Mouse (Mus musculus) brown adipose tissue, adult 24 weeks (tissue): ENCODE measurements around the gene Adamts9. TPM values are rescaled to one million over a fixed set of nuclear protein-coding genes. Genes with fewer than 3 reads are reported as not detected.

Source experiments
- H3K27ac ChIP-seq: fragments of 200-500 bp; replicated peaks from 2 replicates; pipeline ENCODE4 v1.5.1; 2012; ENCODE audit warnings: low read depth, mild to moderate bottlenecking, low read length
- H3K4me1 ChIP-seq: fragments of 200-500 bp; 2 replicates; pipeline ENCODE4 v1.6.1; 2012; ENCODE audit warnings: low read length, mixed read lengths; ENCODE audit not compliant: control insufficient read depth, insufficient read depth, insufficient read length
- H3K4me3 ChIP-seq: fragments of 200-500 bp; 2 replicates; pipeline ENCODE4 v1.5.1; 2012; ENCODE audit warnings: low read depth, mild to moderate bottlenecking, low read length, moderate library complexity; ENCODE audit not compliant: insufficient read depth
- polyA plus RNA-seq: library from polyadenylated mRNA; stranded (reverse); fragments of >200 nt; gene quantifications from 2 replicates; pipeline ENCODE4 v1.2.4, GENCODE M21; 2012; ENCODE audit not compliant: missing spikeins, insufficient read depth, insufficient read length

Gene Adamts9
- polyA plus RNA-seq, 1 experiment = 4.0 TPM

DNA sequence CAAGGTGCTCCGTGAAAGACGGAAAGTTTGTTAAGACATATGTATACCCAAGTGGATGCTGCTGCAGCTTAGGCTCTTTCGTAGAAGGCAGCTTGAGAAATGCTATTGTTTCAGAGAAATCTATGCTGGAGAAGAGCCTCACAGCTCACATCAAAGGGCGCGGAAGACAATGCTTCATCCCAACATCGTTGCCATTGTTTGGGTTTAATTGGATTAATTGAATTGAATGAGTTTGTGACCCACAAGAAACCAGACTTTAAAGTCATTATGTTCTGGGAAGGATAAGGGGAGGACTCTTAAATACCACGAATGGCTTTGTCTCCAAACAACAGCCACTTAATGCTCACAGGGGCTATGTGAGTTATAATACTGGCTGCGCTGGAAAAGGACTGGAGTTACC, 125.6 kb downstream of the Adamts9 start:
- H3K27ac ChIP-seq = no peak overlapping the region
- peaks cover 3% of the 10 kb centered on the region for H3K4me1 ChIP-seq
- H3K4me3 ChIP-seq = no peak overlapping the region

DNA sequence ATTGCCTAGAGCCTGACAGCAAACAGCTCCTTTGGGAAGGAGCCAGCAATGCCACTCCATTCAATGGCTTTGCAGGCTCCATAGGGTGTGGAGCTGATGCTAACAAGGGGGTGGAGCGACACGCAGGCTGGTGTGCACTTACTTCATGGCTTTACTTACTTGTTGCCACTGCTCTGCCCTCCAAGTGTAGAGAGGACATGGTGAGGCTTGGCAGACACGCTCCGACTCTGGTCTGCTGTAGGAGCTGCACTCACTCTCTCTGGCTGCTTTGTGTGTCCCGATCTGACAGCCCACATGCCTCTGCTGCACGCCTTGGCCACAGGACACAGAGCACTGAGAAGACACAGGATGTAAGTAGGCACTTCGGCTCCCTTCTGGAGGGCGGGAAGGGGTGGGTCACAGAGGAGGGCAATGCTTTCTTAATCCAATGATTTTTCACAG, 127.0 kb downstream of the Adamts9 start, which contains the start of gene A730049H05Rik:
Gene A730049H05Rik (plus strand): TSS at position 168 of the 441 bp plus-strand sequence.
- Histone ChIP-seq H3K27ac (no peak within 1 kb of the TSS), H3K4me3 (no peak within 1 kb of the TSS)

DNA sequence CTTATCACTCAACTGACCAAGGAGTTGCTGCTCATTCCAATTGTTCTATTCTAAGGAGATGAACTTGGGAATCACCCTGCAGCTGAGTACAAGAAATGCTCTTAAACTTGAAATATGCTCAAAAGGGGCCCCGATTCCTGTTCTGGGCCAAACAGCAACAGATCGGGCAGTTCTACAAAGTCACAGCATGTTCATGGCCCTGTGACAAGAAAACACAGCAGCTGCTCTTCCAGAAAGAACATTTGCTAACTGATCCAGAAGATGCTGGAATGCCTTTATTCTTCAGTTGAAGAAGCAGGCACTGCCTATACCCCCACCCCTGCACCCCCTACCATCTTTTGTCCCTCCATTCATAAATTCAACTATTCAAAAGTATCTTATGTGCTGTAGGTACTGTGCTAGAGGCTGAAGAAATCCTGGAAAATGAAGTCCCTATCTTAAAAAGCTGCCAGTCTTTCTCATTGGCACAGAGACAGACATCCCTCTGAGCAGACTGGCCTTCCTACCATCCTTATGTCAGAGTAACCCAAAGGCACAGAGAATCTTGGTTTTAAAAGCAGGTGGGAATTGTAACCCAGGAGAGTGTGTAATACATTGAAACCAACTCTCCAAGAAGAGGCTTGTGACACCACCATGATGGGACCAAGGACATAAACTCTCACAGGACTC, 130.5 kb downstream of the Adamts9 start:
- no peak overlapping the region for H3K4me3 ChIP-seq
- no peaks in the 10 kb centered on the region; the same call in 1 of the 2 replicates for H3K4me1 ChIP-seq
- H3K27ac ChIP-seq = no peak overlapping the region

More for the DNA sequence above, 127.0 kb downstream of the Adamts9 start, which contains the start of gene A730049H05Rik:
- H3K4me1 ChIP-seq = peaks cover 3% of the 10 kb centered on the region

DNA sequence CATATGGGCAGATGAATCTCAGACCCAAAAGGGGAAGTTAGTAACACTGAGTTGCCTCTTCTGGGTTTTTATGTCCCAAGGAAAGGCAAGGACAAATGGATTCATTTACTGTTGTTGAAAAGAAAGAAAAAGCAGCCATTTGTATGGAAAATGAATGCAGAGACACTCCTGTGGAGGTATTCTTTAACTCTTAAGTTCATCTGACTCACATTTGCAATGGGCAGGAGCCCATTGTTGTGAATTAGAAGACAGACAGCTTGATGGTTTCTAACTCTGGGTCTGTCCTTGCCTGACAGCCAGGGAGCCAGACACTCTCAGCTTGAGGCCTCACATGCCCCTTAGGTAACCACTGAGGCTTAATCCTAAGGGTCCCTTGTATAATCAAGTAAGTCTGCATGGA, 131.7 kb downstream of the Adamts9 start:
- no peak overlapping the region for H3K27ac ChIP-seq
- H3K4me3 ChIP-seq = no peak overlapping the region
- H3K4me1 ChIP-seq = no peaks in the 10 kb centered on the region

DNA sequence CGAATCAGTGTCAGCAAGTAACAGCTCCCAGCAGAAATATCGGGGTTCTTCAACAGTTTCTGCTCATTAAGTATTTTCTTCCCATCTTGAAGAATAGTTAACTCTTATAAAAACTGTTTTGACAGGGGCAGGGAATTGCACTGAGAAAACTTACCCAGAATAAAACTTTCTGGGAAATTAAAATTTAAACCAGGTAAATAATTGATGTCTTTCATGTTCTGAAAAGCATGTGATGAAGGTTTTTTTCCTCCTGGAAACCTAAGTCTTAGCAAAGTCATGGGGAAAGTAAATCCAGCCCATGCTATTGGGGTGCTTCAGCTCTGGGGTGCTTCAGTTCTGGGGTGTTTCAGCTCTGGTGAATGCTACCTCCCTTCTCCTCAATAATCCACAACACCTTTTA, 132.7 kb downstream of the Adamts9 start:
- no peak overlapping the region for H3K4me3 ChIP-seq
- H3K27ac ChIP-seq = no peak overlapping the region
- H3K4me1 ChIP-seq = no peaks in the 10 kb centered on the region

DNA sequence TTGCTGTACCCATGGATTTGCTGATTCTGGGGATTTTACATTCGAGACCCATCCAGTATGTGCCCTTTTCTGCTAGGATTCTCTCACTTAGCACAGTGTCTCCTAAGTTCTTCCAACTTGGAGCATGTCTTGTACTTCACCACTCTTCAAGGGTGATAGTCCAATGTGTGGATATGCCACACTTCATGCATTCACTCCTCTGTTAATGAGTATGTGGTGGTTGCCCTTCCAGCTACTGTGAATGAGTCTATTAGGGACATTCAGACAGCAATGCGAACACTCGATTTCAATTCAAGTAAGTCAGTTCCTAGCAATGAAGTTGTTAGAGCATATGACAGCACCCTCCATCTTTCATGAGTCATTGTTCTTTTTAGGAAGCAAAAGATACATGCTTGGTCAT, 133.5 kb downstream of the Adamts9 start:
- Histone ChIP-seq H3K4me1 (no peaks in the 10 kb centered on the region), H3K4me3 (no peak overlapping the region), H3K27ac (no peak overlapping the region)

DNA sequence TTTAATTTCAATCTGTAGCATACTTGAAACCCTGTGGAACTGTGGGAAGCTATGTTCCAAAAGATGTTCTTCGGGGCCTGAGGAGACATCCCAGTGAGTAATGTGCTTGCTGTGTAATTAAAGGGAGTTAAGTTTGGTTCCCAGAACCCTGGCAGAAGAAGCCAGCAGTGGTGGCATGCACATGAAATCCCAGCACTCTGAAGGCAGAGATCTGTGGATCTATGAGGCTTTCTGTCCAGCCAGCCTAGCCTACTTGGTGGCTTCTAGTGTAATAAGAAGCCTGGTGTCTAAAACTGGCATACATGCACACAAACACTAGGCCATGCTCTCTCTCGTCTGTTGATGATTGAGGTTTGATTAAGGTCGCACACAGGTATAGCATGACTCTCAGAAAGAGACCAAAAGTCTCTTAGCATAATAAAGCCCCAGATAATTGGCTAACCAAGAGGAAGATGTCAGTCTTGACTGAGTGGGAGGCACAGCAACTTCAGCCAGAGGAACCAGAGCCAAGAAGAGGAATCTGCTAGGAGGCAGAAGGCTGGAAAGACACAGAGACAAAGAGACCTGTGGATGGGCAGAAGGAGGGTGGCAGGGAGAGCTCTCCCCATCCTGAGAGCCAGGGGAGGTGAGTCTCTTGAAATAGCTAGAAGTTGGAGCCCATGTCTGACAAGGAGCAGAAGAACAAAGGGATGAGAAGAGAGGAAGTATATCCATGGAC, 138.9 kb downstream of the Adamts9 start:
- Histone ChIP-seq H3K4me1 (peaks cover 3% of the 10 kb centered on the region; the same call in 1 of the 2 replicates), H3K4me3 (no peak overlapping the region), H3K27ac (no peak overlapping the region)

DNA sequence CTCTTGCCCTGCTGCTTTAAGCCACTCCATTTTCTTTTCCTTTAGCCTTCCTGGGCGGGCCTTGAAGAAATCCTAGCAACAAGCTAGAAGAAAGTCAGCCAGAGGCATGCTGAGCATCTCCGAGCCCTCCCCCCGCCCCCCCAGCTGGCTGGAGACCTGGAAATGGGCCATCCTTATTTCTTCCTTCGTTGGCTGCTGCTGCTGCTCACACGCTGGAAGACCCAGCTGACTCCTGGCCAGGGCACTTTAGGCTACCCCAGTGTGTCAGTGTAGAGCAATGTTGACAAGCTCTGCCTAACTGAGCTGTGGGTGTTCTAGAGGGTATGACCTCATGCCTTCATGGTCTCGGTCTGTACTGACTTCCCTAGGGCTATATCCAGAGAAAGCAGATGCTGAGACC, 140.1 kb downstream of the Adamts9 start:
- peaks cover 3% of the 10 kb centered on the region; the same call in 1 of the 2 replicates for H3K4me1 ChIP-seq
- H3K4me3 ChIP-seq = no peak overlapping the region
- no peak overlapping the region for H3K27ac ChIP-seq

DNA sequence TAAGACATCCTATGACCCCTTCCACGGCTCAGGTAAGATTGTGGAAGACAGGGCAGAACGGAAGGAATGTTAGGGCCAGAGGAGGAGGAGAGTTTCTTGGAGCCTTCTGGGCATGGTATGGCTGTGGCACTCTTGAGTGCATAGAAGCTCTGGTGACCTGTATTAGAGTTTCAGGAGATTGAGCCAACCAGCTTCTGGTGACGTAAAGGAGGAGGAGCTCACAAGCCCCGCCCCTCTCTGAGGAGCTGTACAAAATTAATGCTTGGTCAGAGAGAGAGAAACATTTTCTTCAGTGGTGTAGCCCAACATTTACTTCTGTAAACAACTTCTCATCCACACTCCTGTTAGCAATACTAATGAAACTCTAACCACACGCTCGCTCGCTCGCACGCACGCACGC, 140.9 kb downstream of the Adamts9 start:
- no peak overlapping the region for H3K27ac ChIP-seq
- H3K4me3 ChIP-seq = no peak overlapping the region
- peaks cover 3% of the 10 kb centered on the region; the same call in 1 of the 2 replicates for H3K4me1 ChIP-seq

DNA sequence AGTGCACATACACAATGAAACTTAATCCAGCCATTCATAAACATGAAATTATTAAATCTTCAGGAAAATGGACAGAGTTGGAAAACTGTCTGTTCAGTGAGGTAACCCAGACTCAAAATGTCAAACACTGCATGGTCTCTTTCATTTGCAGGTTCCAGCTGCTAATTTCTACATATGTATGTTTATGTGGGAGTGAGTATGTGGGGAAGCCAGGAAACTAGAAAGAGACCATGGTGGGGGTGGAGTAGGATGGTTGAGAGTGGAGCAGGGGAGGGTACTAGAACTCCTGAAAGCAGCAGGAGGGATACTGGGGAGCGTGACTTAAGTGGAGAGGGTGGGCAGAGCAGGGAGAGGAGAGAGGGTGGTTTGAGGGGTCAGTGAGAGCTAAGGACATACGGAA, 141.8 kb downstream of the Adamts9 start:
- Histone ChIP-seq H3K4me3 (no peak overlapping the region), H3K4me1 (peaks cover 3% of the 10 kb centered on the region; the same call in 1 of the 2 replicates), H3K27ac (no peak overlapping the region)

DNA sequence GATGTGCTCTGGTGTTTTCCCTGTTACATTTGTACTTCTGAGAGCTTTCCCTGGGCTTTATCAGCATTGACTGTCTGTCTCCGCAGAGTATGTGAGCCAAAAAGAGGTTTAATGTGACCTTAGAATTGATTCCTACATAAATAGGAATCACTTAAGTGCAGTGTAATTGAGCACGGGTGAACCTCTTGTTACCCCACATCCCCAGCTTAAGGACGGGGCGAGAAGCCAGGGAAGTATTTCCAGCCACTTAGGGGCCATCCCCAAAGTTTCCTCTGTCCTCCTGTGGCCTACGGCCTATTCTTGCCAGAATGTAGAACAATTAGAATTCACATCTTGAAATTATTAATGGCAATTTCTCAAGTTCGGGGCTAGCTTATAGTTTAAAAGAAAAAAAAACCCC, 149.5 kb downstream of the Adamts9 start:
- H3K4me1 ChIP-seq = no peaks in the 10 kb centered on the region
- no peak overlapping the region for H3K4me3 ChIP-seq
- no peak overlapping the region for H3K27ac ChIP-seq

DNA sequence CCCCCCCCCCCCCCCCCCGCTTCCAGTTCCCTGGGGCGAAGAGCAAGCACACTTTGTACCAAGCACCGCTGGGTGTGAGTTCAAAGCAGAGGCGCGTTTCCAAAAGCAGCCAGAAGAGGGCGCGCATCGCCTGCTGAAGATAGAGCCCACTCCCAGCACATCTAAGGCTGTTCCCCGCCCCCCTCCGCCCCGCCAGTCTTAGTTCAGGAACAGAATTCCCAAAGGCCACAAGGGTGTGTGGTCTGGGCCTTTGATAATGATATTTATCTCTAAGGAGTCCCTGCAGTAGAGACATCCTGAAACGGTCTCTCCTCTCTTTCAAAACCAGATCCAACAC, 155.9 kb downstream of the Adamts9 start:
- no peaks in the 10 kb centered on the region for H3K4me1 ChIP-seq
- no peak overlapping the region for H3K4me3 ChIP-seq
- no peak overlapping the region for H3K27ac ChIP-seq

DNA sequence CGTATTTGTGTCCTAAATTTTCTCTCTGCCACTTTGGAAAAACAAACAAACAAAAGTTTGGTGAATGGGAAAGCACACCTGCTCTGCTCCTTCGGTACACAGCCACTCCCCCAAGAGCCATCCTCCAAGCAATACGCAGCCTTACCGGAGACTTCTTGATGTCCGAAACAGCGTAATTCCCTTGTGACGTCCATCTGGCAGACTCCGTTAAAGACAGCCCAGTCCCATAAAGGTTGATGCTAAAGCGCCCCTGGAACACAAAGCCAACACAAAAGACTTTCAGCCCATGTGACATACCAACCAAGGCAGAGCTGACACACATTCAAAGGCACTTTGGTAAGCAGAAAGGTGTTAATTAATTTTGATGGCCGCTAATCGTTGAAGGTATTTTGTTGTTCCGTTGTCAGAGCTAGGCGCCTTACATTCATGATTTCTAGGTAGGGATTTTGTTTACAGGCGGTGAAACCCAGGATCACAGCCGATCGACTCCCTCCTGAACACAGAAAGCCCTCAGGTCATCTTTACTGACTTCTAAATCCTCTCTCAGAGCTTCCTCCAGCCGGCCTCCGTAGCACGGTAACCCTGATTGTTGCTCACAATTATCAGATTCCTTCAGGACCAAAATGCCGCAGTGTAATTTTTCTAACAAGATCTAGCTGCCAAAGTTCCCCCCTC, 156.5 kb downstream of the Adamts9 start:
- Histone ChIP-seq H3K4me1 (no peaks in the 10 kb centered on the region), H3K27ac (no peak overlapping the region), H3K4me3 (no peak overlapping the region)

DNA sequence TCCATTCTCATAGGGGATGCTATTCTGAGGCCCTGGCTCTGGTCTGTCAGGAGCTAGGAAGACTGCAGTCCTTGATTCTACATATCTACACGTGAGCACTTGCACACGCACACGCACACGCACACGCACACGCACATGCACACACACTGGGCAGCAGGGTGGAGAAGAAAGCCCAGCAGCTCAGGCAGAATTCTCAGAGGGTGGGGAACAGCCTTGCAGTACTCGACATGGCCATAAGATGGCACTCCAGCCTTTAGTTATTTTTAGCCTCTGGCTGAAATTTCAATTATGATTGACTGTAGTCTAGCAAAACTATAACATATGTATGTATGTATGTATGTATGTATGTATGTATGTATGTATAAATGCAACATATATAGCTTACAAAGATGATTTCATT, 158.5 kb downstream of the Adamts9 start:
- Histone ChIP-seq H3K27ac (no peak overlapping the region), H3K4me1 (no peaks in the 10 kb centered on the region), H3K4me3 (no peak overlapping the region)

DNA sequence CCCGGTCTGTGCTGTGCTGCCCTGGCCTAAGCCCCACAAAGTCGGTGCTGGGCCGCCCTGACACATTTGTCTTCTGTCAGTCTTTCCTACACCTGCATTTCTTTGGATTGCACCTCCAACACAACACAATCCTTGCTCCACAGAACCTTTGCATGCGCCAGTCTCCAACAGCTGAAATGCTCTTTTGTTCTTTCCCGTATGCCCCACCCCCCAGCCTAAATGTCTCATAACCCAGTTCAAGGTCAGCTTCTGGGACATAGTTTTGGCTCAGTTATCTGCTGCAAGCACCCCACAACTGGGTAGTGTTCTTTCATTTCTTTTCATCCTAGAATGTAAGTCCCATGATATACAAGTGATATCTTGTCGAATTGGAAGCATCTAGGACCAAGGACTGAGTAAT, 161.8 kb downstream of the Adamts9 start:
- no peak overlapping the region for H3K27ac ChIP-seq
- no peak overlapping the region for H3K4me3 ChIP-seq
- H3K4me1 ChIP-seq = no peaks in the 10 kb centered on the region

DNA sequence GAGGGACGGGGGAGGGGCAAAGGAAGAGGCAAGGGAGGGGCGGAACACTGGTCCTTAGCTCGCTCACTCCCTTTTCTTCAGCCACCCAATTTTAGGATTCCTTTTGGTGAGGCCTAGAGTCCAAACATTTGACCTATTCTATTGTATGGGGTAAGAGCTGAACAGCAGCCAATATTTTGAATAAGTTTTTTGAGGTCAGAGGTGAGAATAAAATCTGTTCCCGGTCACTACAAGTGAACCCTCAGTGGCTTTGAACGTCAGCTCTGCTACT, 163.4 kb downstream of the Adamts9 start:
- no peak overlapping the region for H3K27ac ChIP-seq
- no peak overlapping the region for H3K4me3 ChIP-seq
- no peaks in the 10 kb centered on the region for H3K4me1 ChIP-seq
